Mouse (Mus musculus) cerebellum, adult 8-10 months (tissue): Measurements from ENCODE around the gene Aip.

ENCODE experiments used
- DNase-seq: peaks from one replicate; pipeline ENCODE4 v3.0.0; 2022

The Aip gene

GRCm38 (mm10) chr19:4125741-4126696, at the start of gene Aip:
Gene Aip (minus strand): TSS chr19:4125858.
- DNase-seq, result peak; percentile 97

GRCm38 (mm10) chr19:4172925-4173324, 47.3 kb upstream of the Aip start:
- DNase-seq, result no peak

- DNase-seq, result no peak
Observed at GRCm38 (mm10) chr19:4171393-4172290, 46.0 kb upstream of the Aip start.

- peak; percentile 24 for DNase-seq
Observed at GRCm38 (mm10) chr19:4170723-4171392, 45.2 kb upstream of the Aip start.

GRCm38 (mm10) chr19:4169810-4170209, 44.2 kb upstream of the Aip start:
- no peak for DNase-seq

GRCm38 (mm10) chr19:4169378-4169784, 43.7 kb upstream of the Aip start:
- DNase-seq, result peak; percentile 100

- DNase-seq, result no peak
Observed at GRCm38 (mm10) chr19:4166678-4167476, 41.2 kb upstream of the Aip start.

GRCm38 (mm10) chr19:4164721-4165120, 39.1 kb upstream of the Aip start:
- DNase-seq, result no peak

- DNase-seq, result no peak
Observed at GRCm38 (mm10) chr19:4164100-4164499, 38.4 kb upstream of the Aip start.

GRCm38 (mm10) chr19:4163543-4163887, 37.9 kb upstream of the Aip start:
- no peak for DNase-seq

GRCm38 (mm10) chr19:4162646-4163542, 37.2 kb upstream of the Aip start, which contains the start of gene Rps6kb2:
Gene Rps6kb2 (minus strand): TSS chr19:4163354.
- DNase-seq, result peak; percentile 94

- no peak for DNase-seq
Observed at GRCm38 (mm10) chr19:4159049-4159448, 33.4 kb upstream of the Aip start.

- DNase-seq, result no peak
Observed at GRCm38 (mm10) chr19:4156771-4157170, 31.1 kb upstream of the Aip start.

GRCm38 (mm10) chr19:4156073-4156579, 30.5 kb upstream of the Aip start:
- DNase-seq, result no peak

- peak; percentile 24 for DNase-seq
Observed at GRCm38 (mm10) chr19:4155223-4156072, 29.8 kb upstream of the Aip start.

GRCm38 (mm10) chr19:4154437-4155222, 29.0 kb upstream of the Aip start:
- no peak for DNase-seq

- DNase-seq, result peak; percentile 67
Observed at GRCm38 (mm10) chr19:4153232-4153654, 27.6 kb upstream of the Aip start, which contains the start of gene Ptprcap. Gene Ptprcap (plus strand): TSS chr19:4153604.

GRCm38 (mm10) chr19:4152445-4153231, 27.0 kb upstream of the Aip start:
- no peak for DNase-seq
